Comparison of ENCODE assay signal across 13 mouse cellular contexts in the genomic region with DNA sequence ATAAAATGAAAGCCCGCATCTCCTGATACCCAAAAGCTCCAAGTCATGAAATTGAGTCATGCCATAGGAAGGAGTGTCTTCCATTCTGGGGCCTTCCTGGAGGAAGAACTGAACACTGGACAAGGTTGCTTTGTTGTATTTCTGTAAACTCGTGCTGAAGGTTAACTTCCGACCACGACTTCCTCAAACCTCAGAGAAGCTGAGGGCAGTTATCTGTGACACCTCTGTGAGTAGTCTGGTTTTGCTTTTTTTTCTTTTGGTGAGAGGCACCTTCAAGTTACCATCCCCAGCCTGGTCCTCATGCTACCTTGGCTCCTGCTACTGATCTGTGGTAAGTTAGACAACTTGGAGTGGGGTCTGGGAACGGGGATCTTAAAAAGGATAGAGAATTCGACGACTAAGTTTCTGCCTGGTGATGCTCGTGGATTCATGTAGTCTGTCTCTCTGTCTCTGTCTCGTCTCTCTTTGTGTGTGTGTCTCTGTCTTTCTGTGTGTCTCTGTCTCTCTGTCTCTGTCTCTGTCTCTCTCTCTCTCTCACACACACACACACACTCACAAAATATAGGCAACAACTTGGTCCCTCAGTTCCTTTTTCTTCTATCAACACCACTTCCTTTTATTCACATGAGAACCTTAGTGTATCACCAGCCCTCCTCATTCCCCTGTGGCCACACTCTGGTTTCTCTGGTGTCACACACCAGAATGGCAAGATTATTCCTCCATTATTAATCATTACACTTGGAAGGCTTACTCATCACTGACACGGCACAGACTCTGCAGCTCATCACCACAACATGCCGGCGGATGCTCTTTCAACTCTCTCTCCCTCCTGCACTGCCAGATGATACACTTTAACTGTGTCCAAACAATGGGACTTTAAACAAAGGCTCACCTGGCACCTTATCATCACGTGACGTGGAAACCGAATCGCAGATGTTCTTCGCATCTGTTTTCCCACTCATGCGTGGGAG. TPM values are rescaled to one million over a fixed set of nuclear protein-coding genes. Genes with fewer than 3 reads are reported as not detected.
A peak's percentile ranks its signal among the peaks of the same experiment; 100 is the strongest.
DNase-seq lines count a peak whose midpoint lies in the region; ATAC-seq and TF ChIP-seq lines count a peak whose summit lies in the region.
"Had no signal": no experiment of that assay in that cellular context is flagged by ENCODE, and none has a peak within 500 bp of the region (broad histone marks: within the 10 kb centered on the region; RNA-seq: fewer than 3 reads in every experiment).

A gene (plus strand): TSS at position 193 of the 971 bp plus-strand sequence.

- TF ChIP-seq CTCF in lung, postnatal 0 days (IDR thresholded peaks at IDR 0.05), result no peak
- no peak for TF ChIP-seq CTCF in Patski (IDR thresholded peaks at IDR 0.05)
- no peak for TF ChIP-seq CTCF in left cerebral cortex, adult 2 months (IDR thresholded peaks at IDR 0.05)
- no peak for TF ChIP-seq CTCF in midbrain, postnatal 0 days (IDR thresholded peaks at IDR 0.05)

- no peak for ATAC-seq in lung, postnatal 0 days
- ATAC-seq in Patski, result peak; percentile 88
- no peak for ATAC-seq in intestine, embryonic 14.5 days (replicated peaks; ENCODE audit: low FRiP score, low TSS enrichment, low read depth)
- ATAC-seq in midbrain, embryonic 11.5 days (ENCODE audit: low FRiP score), result no peak
- ATAC-seq in midbrain, postnatal 0 days (ENCODE audit: low FRiP score), result no peak

- no peak within 1 kb of the TSS for H3K4me2 ChIP-seq in lung, postnatal 0 days (replicated peaks; ENCODE audit: low read depth, low read length)
- H3K4me2 ChIP-seq in intestine, embryonic 14.5 days (ENCODE audit: low read length), result peak within 1 kb of the TSS; percentile 20; the same call in 1 of the 2 replicates
- H3K4me2 ChIP-seq in midbrain, embryonic 11.5 days, result no peak within 1 kb of the TSS
- no peak within 1 kb of the TSS for H3K4me2 ChIP-seq in midbrain, postnatal 0 days (ENCODE audit: low read depth, low read length, poor library complexity, severe bottlenecking)
- H3K4me2 ChIP-seq: lung, embryonic 15.5 days had no signal

- DNase-seq in lung, postnatal 0 days (ENCODE audit: low spot score), result peak; percentile 13
- no peak for DNase-seq in lung, postnatal 4 days
- peak; percentile 60 for DNase-seq in Patski (ENCODE audit: low read depth, low spot score)
- DNase-seq in intestine, embryonic 14.5 days (ENCODE audit: low spot score), result no peak
- DNase-seq in spleen, postnatal 36 days (ENCODE audit: low spot score in 2 of 2), result peak; percentile 75 to 82
- no peak for DNase-seq in left cerebral cortex, adult 2 months (ENCODE audit: extremely low spot score in 1 of 2, low spot score in 2 of 2)
- no peak for DNase-seq in midbrain, embryonic 11.5 days (ENCODE audit: low spot score, missing footprints)
- DNase-seq in midbrain, postnatal 0 days (ENCODE audit: low spot score), result no peak
- DNase-seq: cerebellum, adult 9-10 months; gastrocnemius, postnatal 25 days; thymus, postnatal 14 days had no signal

- WGBS in lung, postnatal 0 days, result 55% methylated on average over 18 of the region's 18 CpGs
- 67% methylated on average over 18 of the region's 18 CpGs for WGBS in intestine, embryonic 14.5 days
- 89% methylated on average over 18 of the region's 18 CpGs for WGBS in midbrain, embryonic 11.5 days
- WGBS in midbrain, postnatal 0 days, result 88% methylated on average over 18 of the region's 18 CpGs

- H3K9ac ChIP-seq in lung, postnatal 0 days (replicated peaks; ENCODE audit: low read depth), result no peak within 1 kb of the TSS
- H3K9ac ChIP-seq in intestine, embryonic 14.5 days (ENCODE audit: low read length), result no peak within 1 kb of the TSS
- no peak within 1 kb of the TSS for H3K9ac ChIP-seq in midbrain, embryonic 11.5 days (ENCODE audit: low read length)
- H3K9ac ChIP-seq in midbrain, postnatal 0 days (replicated peaks; ENCODE audit: low read length, poor library complexity, severe bottlenecking), result no peak within 1 kb of the TSS
- H3K9ac ChIP-seq: lung, embryonic 15.5 days had no signal

- H3K27me3 ChIP-seq in lung, postnatal 0 days (replicated peaks; ENCODE audit: insufficient read depth, low read length), result no peaks in the 10 kb centered on the region
- H3K27me3 ChIP-seq in Patski, result no peaks in the 10 kb centered on the region
- H3K27me3 ChIP-seq in intestine, embryonic 14.5 days (replicated peaks; ENCODE audit: control insufficient read depth, insufficient read depth, low read length), result no peaks in the 10 kb centered on the region
- no peaks in the 10 kb centered on the region for H3K27me3 ChIP-seq in midbrain, embryonic 11.5 days (ENCODE audit: control insufficient read depth, insufficient read depth, low read length)
- no peaks in the 10 kb centered on the region for H3K27me3 ChIP-seq in midbrain, postnatal 0 days (ENCODE audit: insufficient read depth, low read length)
- H3K27me3 ChIP-seq: lung, embryonic 15.5 days had no signal

- no peak for TF ChIP-seq EP300 in lung, postnatal 0 days (IDR thresholded peaks at IDR 0.05)

- in situ Hi-C loops in Patski (cut with MboI; ENCODE audit: low pct_unique_long_range_greater_than_20kb), result no loop called here

- H3K4me1 ChIP-seq in lung, postnatal 0 days (ENCODE audit: insufficient read depth, low read depth, low read length), result no peaks in the 10 kb centered on the region
- H3K4me1 ChIP-seq in intestine, embryonic 14.5 days (replicated peaks; ENCODE audit: control insufficient read depth, insufficient read depth, low read length), result no peaks in the 10 kb centered on the region
- H3K4me1 ChIP-seq in midbrain, embryonic 11.5 days (ENCODE audit: control insufficient read depth, insufficient read depth, low read length), result no peaks in the 10 kb centered on the region
- H3K4me1 ChIP-seq in midbrain, postnatal 0 days (ENCODE audit: insufficient read depth, low read length), result no peaks in the 10 kb centered on the region

- POLR2A ChIA-PET in Patski (lab: Charles Lee), result no interaction called here

- no peak within 1 kb of the TSS for H3K27ac ChIP-seq in lung, postnatal 0 days (ENCODE audit: low read length)
- H3K27ac ChIP-seq in intestine, embryonic 14.5 days (ENCODE audit: low read depth), result no peak within 1 kb of the TSS
- H3K27ac ChIP-seq in left cerebral cortex, adult 2 months, result no peak within 1 kb of the TSS
- no peak within 1 kb of the TSS for H3K27ac ChIP-seq in midbrain, embryonic 11.5 days (ENCODE audit: low read depth, low read length)
- no peak within 1 kb of the TSS for H3K27ac ChIP-seq in midbrain, postnatal 0 days (ENCODE audit: low read depth, low read length)
- H3K27ac ChIP-seq: lung, embryonic 15.5 days had no signal

- H3K9me3 ChIP-seq in lung, postnatal 0 days (ENCODE audit: low read length), result no peaks in the 10 kb centered on the region
- no peaks in the 10 kb centered on the region for H3K9me3 ChIP-seq in intestine, embryonic 14.5 days (ENCODE audit: control insufficient read depth, low read length)
- H3K9me3 ChIP-seq in midbrain, embryonic 11.5 days (ENCODE audit: control insufficient read depth, low read length), result no peaks in the 10 kb centered on the region
- H3K9me3 ChIP-seq in midbrain, postnatal 0 days (ENCODE audit: low read length), result no peaks in the 10 kb centered on the region
- H3K9me3 ChIP-seq: lung, embryonic 15.5 days had no signal

- no peaks in the 10 kb centered on the region for H3K36me3 ChIP-seq in lung, postnatal 0 days (ENCODE audit: insufficient read depth, low read length)
- no peaks in the 10 kb centered on the region for H3K36me3 ChIP-seq in intestine, embryonic 14.5 days (ENCODE audit: control insufficient read depth, insufficient read depth, low read length)
- H3K36me3 ChIP-seq in midbrain, embryonic 11.5 days (ENCODE audit: control insufficient read depth, insufficient read depth, low read length), result no peaks in the 10 kb centered on the region
- H3K36me3 ChIP-seq in midbrain, postnatal 0 days (ENCODE audit: insufficient read depth, low read length), result no peaks in the 10 kb centered on the region
- H3K36me3 ChIP-seq: lung, embryonic 15.5 days had no signal

- CTCF ChIA-PET in Patski (lab: Charles Lee), result no interaction called here

- H3K4me3 ChIP-seq in lung, postnatal 0 days (ENCODE audit: low read depth, low read length), result no peak within 1 kb of the TSS; the same call in 1 of the 2 replicates
- H3K4me3 ChIP-seq in intestine, embryonic 14.5 days (ENCODE audit: low read depth, low read length), result no peak within 1 kb of the TSS
- no peak within 1 kb of the TSS for H3K4me3 ChIP-seq in left cerebral cortex, adult 2 months
- no peak within 1 kb of the TSS for H3K4me3 ChIP-seq in midbrain, embryonic 11.5 days (ENCODE audit: low read depth, low read length)
- H3K4me3 ChIP-seq in midbrain, postnatal 0 days (ENCODE audit: low read depth, low read length), result no peak within 1 kb of the TSS
- H3K4me3 ChIP-seq: erythroblast, embryonic 14.5 days; lung, embryonic 15.5 days had no signal

- intact Hi-C loops in left cerebral cortex, adult 2 months (cut with DNase I), result no loop called here

RNA-seq across cellular contexts. Expression of the gene that starts here (rescaled TPM):
- polyA plus RNA-seq in lung, postnatal 0 days (2015; fragmentation: Nextera tagmentation; extraction: Ambion mirVana), result 0.35 and 0.60 TPM in 2 replicates
- polyA plus RNA-seq in Patski (2021), result 0.22 TPM
- polyA plus RNA-seq in intestine, embryonic 14.5 days (2014; fragmentation: Nextera tagmentation; extraction: Ambion mirVana), result 0.09 and 0.39 TPM in 2 replicates
- total RNA-seq in left cerebral cortex, adult 2 months (2021), result under 1 TPM in 1 of 2 experiments, not detected in 1; 0.38 TPM
- 0.12 TPM in 1 of 2 replicates, not detected in the other for polyA plus RNA-seq in midbrain, embryonic 11.5 days (2014; fragmentation: Nextera tagmentation; extraction: Ambion mirVana)
- total RNA-seq in midbrain, postnatal 0 days (2014; rRNA removed), result not detected in 2 replicates
- 0.22 TPM in 1 of 2 replicates, not detected in the other for polyA plus RNA-seq in midbrain, postnatal 0 days (2015; fragmentation: Nextera tagmentation; extraction: Ambion mirVana)
- total RNA-seq: gastrocnemius, postnatal 25 days had no signal
- polyA plus RNA-seq: erythroblast, embryonic 14.5 days; lung, embryonic 15.5 days had no signal

Comparison
In these comparisons a context has a peak if more than half of its experiments do, and no peak if none do; other contexts are left out.
1. Peak in DNase-seq in lung, postnatal 0 days; RNA of the gene not detected or under 1 TPM.
2. Peak in DNase-seq and ATAC-seq in Patski; RNA of the gene not detected or under 1 TPM.
3. DNase-seq: peak in spleen, postnatal 36 days (2 of 2); none in lung, postnatal 4 days (0 of 2), intestine, embryonic 14.5 days (single experiment), left cerebral cortex, adult 2 months (0 of 2), midbrain, embryonic 11.5 days (single experiment) and midbrain, postnatal 0 days (single experiment).